Mouse (Mus musculus): ENCODE measurements at regions not wholly inside any gene's neighbourhood (a gene's known extent, or its start where the extent isn't known, plus 50 kb on each side); places are given as distances from the start of the nearest gene placed in this dataset.

- DNase-seq (ENCODE audit: low spot score in 2 of 2) = no peak
These were observed 276.6 kb upstream of the N6amt1 start for GRCm38 (mm10) chr16:87077385-87077784.

DNA sequence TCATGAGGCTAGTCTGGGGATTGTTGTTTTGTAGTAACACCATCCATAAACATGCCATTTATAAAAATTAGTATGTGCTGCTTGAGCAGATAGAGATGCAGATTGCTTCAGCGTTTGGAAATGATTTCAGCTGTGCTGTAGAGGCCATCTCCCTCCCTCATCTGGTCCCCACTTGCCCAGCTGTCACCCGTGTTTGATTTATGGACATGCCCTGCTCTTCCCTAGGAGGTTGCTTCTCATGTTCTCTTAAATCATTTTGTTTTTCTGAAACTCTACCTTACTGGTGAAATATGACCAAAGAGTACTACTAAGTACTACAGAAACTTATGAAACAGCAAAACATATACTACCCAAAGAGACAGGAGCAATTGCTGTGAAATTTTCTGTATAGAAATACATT is 284.7 kb upstream of the N6amt1 start:
- no peak for DNase-seq (ENCODE audit: low spot score in 2 of 2)

- DNase-seq (ENCODE audit: low spot score in 2 of 2) = no peak
These were observed 286.0 kb upstream of the N6amt1 start for GRCm38 (mm10) chr16:87067981-87068380.

GRCm38 (mm10) chr16:87067523-87067922 is 286.5 kb upstream of the N6amt1 start:
- DNase-seq (ENCODE audit: low spot score in 2 of 2) = no peak

DNA sequence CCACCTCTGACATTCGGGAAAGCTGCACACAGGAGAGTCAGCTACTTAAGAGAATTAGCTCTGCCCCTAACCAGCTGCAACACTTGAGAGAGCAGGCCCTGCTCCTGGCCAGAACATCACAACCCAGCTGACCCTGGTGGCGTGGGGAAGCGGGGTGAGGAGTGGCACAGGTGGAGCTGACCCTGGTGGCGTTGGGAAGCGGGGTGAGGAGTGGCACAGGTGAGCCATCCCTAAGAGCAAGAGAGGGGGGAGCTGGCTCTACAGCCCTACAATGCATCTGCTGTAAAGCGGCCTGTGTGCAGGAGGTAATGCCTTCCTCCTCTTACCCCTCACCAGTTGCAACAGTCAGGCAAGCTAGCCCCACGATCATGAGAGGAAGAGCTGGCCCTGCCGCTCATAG is 293.5 kb upstream of the N6amt1 start:
- no peak for DNase-seq (ENCODE audit: low spot score in 2 of 2)

DNA sequence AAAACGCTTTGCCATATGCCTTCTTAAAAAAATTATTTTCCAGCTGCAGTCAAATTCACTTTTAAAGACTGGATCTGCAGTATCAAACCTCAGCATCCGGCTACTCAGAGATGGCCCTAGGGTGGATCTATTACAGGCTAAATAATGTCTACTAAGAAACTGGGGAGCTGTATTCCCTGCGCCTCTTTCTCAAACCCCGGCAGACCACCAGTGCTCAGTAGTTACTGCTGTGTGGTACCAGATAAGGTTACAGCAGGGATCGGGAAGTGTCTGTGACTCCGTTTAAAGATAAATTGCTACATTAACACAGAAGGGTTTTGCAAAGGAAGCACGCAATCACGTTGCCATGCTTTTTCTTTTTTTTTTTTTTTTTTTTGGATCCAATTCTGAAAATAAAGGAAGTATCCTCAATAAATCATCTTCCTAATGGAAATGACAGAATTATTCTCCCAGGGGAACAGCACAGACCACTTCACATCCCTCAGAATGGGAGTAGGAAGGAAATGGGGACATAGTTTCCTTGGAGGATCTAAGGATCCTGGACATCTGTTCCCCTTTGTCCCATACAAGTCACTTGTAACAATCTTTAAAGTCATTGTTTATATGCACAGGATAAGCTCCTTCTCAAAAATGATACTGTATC is 304.1 kb upstream of the N6amt1 start:
- DNase-seq (ENCODE audit: low spot score in 2 of 2) = no peak

DNA sequence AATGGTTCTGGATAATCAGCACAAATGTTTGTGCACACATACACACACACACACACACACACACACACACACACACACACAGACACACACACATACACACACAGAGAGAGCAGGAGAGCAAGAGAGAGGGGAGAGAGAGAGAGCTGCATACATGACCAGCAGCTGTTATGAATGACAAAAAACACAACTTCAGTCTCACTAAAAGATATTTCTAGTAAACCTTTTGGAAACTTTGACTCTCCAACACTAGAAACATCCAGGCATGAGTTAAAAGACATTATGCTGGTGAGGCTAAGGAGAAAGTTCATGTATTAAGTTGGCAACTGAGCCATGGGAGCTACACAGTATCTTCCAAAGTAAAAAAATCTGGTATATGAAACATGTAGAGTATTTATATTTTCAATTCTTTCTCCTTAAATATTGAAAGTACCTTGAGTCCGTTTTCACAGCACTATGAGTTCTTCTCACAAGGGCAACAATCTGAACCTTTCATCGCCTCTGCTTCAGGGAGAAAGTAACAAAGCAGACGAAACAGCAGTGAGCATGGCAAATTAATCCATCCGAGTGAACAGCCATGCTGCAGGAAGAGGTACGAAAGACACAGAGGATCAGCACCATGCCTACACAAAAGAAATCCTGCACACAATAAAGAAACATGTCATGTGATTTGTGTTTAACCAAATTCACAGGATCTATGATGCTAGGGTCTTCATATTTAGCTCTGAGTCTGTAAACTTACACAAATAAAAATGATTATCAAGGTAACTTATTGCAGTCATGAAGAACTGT is 309.0 kb upstream of the N6amt1 start:
- DNase-seq (ENCODE audit: low spot score in 2 of 2) = no peak

GRCm38 (mm10) chr16:87043689-87044088 is 310.3 kb upstream of the N6amt1 start:
- DNase-seq (ENCODE audit: low spot score in 2 of 2) = no peak

DNA sequence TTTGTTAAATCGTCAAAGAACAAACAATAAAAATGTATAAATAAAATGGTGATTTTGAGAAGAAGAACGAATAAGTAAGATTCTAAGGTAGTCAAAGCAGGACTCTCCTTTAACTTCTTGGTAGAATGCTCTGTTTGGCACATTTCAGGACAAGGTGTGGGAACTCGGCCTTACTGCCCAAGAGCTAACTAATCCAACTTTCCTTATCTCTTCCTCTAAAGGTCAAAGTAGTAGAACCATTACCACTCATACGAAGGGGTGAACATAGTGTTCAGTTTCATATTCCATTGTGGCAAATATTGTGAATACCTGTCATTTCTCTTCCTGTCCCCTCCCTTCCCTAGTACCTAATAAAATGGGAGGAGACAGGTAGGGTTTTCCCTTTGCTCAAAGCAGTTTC is 313.6 kb upstream of the N6amt1 start:
- no peak for DNase-seq (ENCODE audit: low spot score in 2 of 2)

DNA sequence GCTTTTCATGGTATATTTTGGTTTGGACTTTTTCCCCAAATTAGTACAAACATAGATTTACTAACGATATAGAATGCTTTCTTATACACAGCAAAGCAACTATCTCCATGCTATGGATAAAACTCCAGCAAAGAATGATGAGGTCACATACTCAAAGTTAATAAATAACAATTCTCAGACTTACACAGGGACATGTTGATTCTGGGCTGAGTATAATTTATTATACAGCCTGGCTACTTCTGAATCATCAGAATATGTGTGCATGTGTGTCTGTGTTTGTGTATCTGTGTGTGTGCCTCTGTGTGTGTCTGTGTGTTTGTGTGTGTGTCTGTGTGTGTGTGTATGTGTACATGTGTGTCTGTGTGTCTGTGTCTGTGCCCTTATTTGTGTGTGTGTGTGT is 314.1 kb upstream of the N6amt1 start:
- DNase-seq (ENCODE audit: low spot score in 2 of 2) = no peak

GRCm38 (mm10) chr16:87037061-87037460 is 316.9 kb upstream of the N6amt1 start:
- no peak for DNase-seq (ENCODE audit: low spot score in 2 of 2)

GRCm38 (mm10) chr16:87031836-87032235 is 322.1 kb upstream of the N6amt1 start:
- no peak for DNase-seq (ENCODE audit: low spot score in 2 of 2)

DNA sequence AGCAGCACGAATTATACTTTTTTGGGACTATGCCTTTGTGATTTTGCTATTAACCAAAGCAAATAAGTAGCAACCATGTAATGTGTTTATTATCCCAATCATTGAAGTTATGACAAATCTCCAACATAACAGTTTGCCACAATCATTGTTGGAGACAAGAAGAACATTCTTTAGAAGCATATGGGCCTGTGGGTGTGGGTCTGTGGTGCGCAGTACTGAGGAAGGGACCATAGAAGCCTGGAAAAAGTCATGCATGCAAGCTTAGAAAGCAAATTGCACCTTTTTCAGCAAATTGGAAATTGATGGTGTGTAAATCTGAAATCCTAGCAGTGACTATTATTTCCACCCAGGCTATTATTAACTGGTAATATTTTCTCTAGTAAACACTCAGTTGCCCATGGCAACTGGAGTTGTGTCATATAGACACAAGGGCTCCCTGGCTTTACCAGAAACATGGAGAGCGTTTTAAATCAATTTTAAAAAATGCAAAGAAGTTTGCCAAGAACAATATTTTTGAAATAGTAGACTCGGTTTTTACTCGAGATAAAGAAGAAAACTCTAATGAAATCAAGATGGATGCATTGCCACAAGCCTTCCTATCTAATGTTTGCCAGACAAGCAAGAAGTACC is 325.4 kb upstream of the N6amt1 start:
- DNase-seq (ENCODE audit: low spot score in 2 of 2) = no peak

- DNase-seq (ENCODE audit: low spot score in 2 of 2) = no peak
These were observed 326.4 kb upstream of the N6amt1 start for GRCm38 (mm10) chr16:87027621-87028020.

DNA sequence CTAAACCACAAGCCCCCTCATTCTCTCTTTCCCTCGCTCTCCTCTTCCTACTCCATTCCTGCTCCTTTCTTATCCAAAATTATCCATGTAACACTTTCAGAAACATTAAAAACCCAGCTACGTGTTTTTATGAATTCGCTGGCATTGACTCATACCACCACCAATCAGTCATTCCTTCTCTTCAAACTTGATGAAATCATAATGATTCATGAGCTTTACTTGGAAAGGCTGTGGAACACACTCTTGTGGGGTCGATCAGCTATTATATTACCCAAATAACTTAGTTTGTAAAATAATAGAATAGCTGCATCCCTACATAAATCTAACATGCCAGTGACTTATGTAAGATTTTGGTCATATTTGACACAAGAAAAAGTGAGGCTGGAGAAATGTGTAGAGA is 331.9 kb upstream of the N6amt1 start:
- no peak for DNase-seq (ENCODE audit: low spot score in 2 of 2)

- no peak for DNase-seq (ENCODE audit: low spot score in 2 of 2)
These were observed 336.8 kb upstream of the N6amt1 start for GRCm38 (mm10) chr16:87017107-87017670.

DNA sequence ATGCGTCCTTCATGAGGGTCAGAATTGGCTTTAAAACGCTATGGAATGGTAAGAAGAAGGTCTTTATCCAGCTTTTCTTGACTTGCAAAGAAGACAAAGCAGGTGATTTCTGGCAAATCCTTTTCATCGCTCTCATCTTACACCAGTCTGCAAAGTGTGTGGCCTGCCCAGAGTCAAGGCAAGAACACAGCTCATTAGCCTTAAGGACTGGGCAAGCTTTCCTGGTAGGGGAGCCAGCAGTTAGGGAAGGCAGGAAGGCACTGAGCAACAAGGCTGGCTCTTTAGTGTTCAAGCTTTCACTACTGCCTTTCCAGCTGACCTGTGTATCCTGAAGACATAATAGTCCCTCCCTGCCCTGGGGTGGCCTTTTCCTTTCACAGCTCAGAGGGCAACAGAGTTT is 352.4 kb upstream of the N6amt1 start:
- no peak for DNase-seq (ENCODE audit: low spot score in 2 of 2)

DNA sequence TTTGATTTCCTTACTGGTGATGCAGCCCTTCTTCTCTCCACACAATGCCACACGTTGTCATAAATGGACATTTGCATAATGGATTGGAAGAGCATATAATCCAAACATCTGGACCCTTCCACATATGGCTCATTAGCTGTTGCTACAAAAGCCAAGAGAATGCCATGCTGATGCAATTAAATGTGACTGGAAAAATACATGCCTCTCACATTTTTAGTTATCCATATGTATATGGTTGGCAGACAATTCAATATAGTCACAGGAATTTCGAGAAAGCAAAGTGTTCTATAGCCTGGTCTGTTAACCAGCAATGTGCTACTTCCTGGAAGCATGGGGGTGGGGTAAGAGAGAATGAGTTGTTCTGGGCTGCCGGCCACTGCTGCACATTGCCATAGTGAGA is 352.9 kb upstream of the N6amt1 start:
- DNase-seq (ENCODE audit: low spot score in 2 of 2) = peak in 1 of 2 experiments; percentile 4

GRCm38 (mm10) chr16:86971691-86972090 is 382.3 kb upstream of the N6amt1 start:
- DNase-seq (ENCODE audit: low spot score in 2 of 2) = peak in 1 of 2 experiments; percentile 6

DNA sequence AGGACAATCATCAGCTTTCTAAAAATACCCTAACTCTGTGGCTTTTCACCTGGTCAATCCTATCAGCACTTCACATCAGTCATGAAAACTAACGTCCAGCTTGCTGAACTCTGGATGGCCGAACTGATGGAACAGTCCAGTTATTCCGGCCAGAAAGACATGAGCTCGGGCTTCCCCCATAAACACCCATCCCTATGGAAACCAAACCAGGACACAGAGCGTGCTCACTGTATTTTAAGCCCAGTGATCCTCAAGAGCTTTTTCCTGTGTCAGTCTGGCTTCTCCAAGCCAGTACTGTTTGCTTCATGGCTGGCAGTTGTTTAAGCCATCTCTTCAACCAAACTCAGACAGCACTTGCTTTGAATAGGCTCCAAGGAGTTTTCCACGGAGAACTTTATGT is 404.3 kb upstream of the N6amt1 start:
- DNase-seq (ENCODE audit: low spot score in 2 of 2) = no peak

- no peak for DNase-seq (ENCODE audit: low spot score in 2 of 2)
These were observed 408.3 kb upstream of the N6amt1 start for GRCm38 (mm10) chr16:86945531-86946144.

DNA sequence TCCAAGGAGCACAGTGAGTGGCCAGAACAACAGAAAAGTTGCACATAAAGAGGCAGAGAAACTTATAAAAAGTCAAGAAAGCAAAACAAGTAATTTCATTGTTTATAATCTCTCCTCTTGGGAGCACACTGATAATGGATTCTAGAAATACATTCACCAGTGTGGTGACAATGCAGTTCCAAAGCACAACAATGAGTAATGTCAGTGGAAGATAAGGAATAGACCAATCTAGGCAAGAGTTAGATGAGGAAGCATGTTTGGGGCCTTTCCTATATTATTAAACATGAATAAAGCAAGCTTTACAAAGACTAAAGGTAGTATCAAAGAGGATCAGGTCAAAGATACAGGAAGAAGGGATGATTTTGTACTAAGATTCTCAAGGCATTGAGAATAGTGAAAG is 408.9 kb upstream of the N6amt1 start:
- DNase-seq (ENCODE audit: low spot score in 2 of 2) = no peak
